Mouse (Mus musculus) midbrain, embryonic 10.5 days (tissue): ENCODE data around the gene Rprm. TPM values are rescaled to one million over a fixed set of nuclear protein-coding genes. Genes with fewer than 3 reads are reported as not detected.

ENCODE experiments used
- DNase-seq: peaks from one replicate; pipeline ENCODE4 v3.0.0-alpha.2; 2017; ENCODE audit warnings: low spot score
- H3K27ac ChIP-seq: fragments of 300-500 bp; sonication (generic); replicated peaks from 2 replicates; pipeline ENCODE4 v1.5.1; 2016; ENCODE audit warnings: mild to moderate bottlenecking
- H3K27me3 ChIP-seq: fragments of 300-500 bp; sonication (generic); 2 replicates; pipeline ENCODE4 v1.6.1; 2016; ENCODE audit warnings: low read depth, mild to moderate bottlenecking; ENCODE audit not compliant: poor library complexity, severe bottlenecking
- H3K36me3 ChIP-seq: fragments of 300-500 bp; sonication (generic); 2 replicates; pipeline ENCODE4 v1.6.1; 2016; ENCODE audit warnings: mild to moderate bottlenecking, moderate library complexity
- H3K4me1 ChIP-seq: fragments of 300-500 bp; sonication (generic); 2 replicates; pipeline ENCODE4 v1.6.1; 2016
- H3K4me3 ChIP-seq: fragments of 300-500 bp; sonication (generic); 2 replicates; pipeline ENCODE4 v1.5.1; 2016; ENCODE audit warnings: mild to moderate bottlenecking, moderate library complexity
- H3K9me3 ChIP-seq: fragments of 300-500 bp; sonication (generic); replicated peaks from 2 replicates; pipeline ENCODE4 v1.6.1; 2016; ENCODE audit warnings: mild to moderate bottlenecking
- WGBS: fragments of 180-500 bp; shearing (Covaris S2); methylation state at CpG from one replicate; pipeline ENCODE4 v1.1.7; 2016; 5-methylcytosine and 5-hydroxymethylcytosine counted together
- polyA plus RNA-seq: library from polyadenylated mRNA; unstranded; fragments of >200 nt; fragmentation: Nextera tagmentation; extraction: Ambion mirVana; gene quantifications from 2 replicates; pipeline ENCODE4 v1.2.1, GENCODE M21; 2016

Gene Rprm
- polyA plus RNA-seq, 1 experiment from 2014 or later, result 86.6 TPM

- Histone ChIP-seq H3K9me3 (no peaks in the 10 kb centered on the region), H3K27me3 (no peaks in the 10 kb centered on the region), H3K27ac (no peak overlapping the region), H3K36me3 (no peaks in the 10 kb centered on the region), H3K4me1 (peaks cover 6% of the 10 kb centered on the region), H3K4me3 (no peak overlapping the region)
- 47% methylated on average over 1 of the region's 1 CpGs for WGBS
- no peak for DNase-seq
Measured at GRCm38 (mm10) chr2:54062421-54062820, 22.9 kb downstream of the Rprm start.

GRCm38 (mm10) chr2:54061039-54061438, 24.3 kb downstream of the Rprm start:
- Histone ChIP-seq H3K36me3 (no peaks in the 10 kb centered on the region), H3K4me1 (peaks cover 6% of the 10 kb centered on the region), H3K4me3 (no peak overlapping the region), H3K27me3 (no peaks in the 10 kb centered on the region), H3K27ac (no peak overlapping the region), H3K9me3 (no peaks in the 10 kb centered on the region)
- DNase-seq, result no peak
